ENCODE assay signal across 10 mouse cellular contexts in the genomic region with DNA sequence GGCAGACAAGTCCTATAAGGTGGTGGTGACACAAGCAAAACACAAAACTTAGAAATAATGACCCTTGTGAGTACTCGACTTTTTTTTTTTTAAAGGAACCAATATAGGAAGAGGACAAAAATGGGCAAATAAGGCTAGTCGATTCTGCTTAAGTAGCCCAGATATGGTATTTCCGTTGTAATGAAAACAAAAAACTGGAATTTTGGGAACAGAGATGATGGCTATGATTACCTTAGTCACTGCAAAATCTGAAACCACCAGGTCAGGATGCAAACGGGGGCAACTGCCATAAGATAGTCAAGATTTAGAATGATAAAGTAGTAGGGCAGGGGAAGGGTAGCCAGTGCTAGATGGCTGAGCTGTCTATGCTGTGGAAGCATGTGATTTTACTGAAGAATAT. TPM values are rescaled to one million over a fixed set of nuclear protein-coding genes. Genes with fewer than 3 reads are reported as not detected.
DNase-seq lines count a peak whose midpoint lies in the region; ATAC-seq and TF ChIP-seq lines count a peak whose summit lies in the region.
"Had no signal": no experiment of that assay in that cellular context is flagged by ENCODE, and none has a peak within 500 bp of the region (broad histone marks: within the 10 kb centered on the region; RNA-seq: fewer than 3 reads in every experiment).

No protein-coding gene starts in this region.

- peak overlapping the region in 1 of 2 experiments; percentile 56; a peak in 1 of 4 replicates for H3K4me3 ChIP-seq in heart, embryonic 14.5 days (ENCODE audit: control insufficient read depth in 1 of 2, insufficient read depth in 1 of 2, low read depth in 1 of 2, low read length in 2 of 2)
- no peak overlapping the region for H3K4me3 ChIP-seq in heart, adult 2 months
- H3K4me3 ChIP-seq in G1E (ENCODE audit: low read depth, low read length): peak overlapping the region; percentile 75
- peak overlapping the region; percentile 57 for H3K4me3 ChIP-seq in hindbrain, embryonic 12.5 days
- peak overlapping the region; percentile 83 for H3K4me3 ChIP-seq in midbrain, embryonic 10.5 days

- TF ChIP-seq POLR2A in heart, adult 2 months (IDR thresholded peaks at IDR 0.05; ENCODE audit: insufficient read depth, low read depth, low read length): no peak

- no peak overlapping the region for H3K9ac ChIP-seq in heart, embryonic 14.5 days (ENCODE audit: low read length)
- H3K9ac ChIP-seq in heart, adult 2 months (ENCODE audit: low read depth, low read length): no peak overlapping the region
- no peak overlapping the region for H3K9ac ChIP-seq in hindbrain, embryonic 12.5 days

- no peak for ATAC-seq in heart, embryonic 14.5 days (ENCODE audit: insufficient number of reproducible peaks, insufficient read depth, low FRiP score, low read depth)
- ATAC-seq in G1E (ENCODE audit: extremely low read depth, insufficient number of reproducible peaks, low FRiP score, poor library complexity, severe bottlenecking): no peak
- no peak for ATAC-seq in hindbrain, embryonic 12.5 days (ENCODE audit: low FRiP score)

- intact Hi-C loops in heart, adult 2 months (cut with DNase I): loop anchor here (1.0 kb wide), 1 partner anchor 35 kb away; a partner anchor contains a TSS

- no peaks in the 10 kb centered on the region for H3K9me3 ChIP-seq in heart, embryonic 14.5 days (ENCODE audit: control insufficient read depth, low read length)
- no peaks in the 10 kb centered on the region for H3K9me3 ChIP-seq in G1E (replicated peaks)
- H3K9me3 ChIP-seq in hindbrain, embryonic 12.5 days (replicated peaks): no peaks in the 10 kb centered on the region
- H3K9me3 ChIP-seq in midbrain, embryonic 10.5 days (replicated peaks): no peaks in the 10 kb centered on the region

- H3K79me2 ChIP-seq in heart, adult 2 months (replicated peaks; ENCODE audit: control insufficient read depth, insufficient read depth, low read length): no peaks in the 10 kb centered on the region

- WGBS in heart, embryonic 14.5 days: 36% methylated on average over 4 of the region's 4 CpGs
- 26% methylated on average over 4 of the region's 4 CpGs for WGBS in heart, adult 2 months
- WGBS in hindbrain, embryonic 12.5 days: 44% methylated on average over 4 of the region's 4 CpGs
- WGBS in midbrain, embryonic 10.5 days: 37% methylated on average over 4 of the region's 4 CpGs

- H3K4me1 ChIP-seq in heart, embryonic 14.5 days (ENCODE audit: control insufficient read depth in 2 of 2, insufficient read depth in 2 of 2, low read length in 2 of 2): peaks cover 0 to 6% of the 10 kb centered on the region in 2 experiments; a peak in 1 of 4 replicates
- peaks cover 2% of the 10 kb centered on the region for H3K4me1 ChIP-seq in heart, adult 2 months (ENCODE audit: control insufficient read depth, insufficient read depth, low read length)
- peaks cover 19% of the 10 kb centered on the region for H3K4me1 ChIP-seq in G1E (ENCODE audit: insufficient read depth, low read depth, low read length)
- peaks cover 10% of the 10 kb centered on the region for H3K4me1 ChIP-seq in hindbrain, embryonic 12.5 days
- peaks cover 26% of the 10 kb centered on the region for H3K4me1 ChIP-seq in midbrain, embryonic 10.5 days

- DNase-seq in heart, adult 2 months: no peak
- DNase-seq in G1E (ENCODE audit: low spot score): no peak
- DNase-seq in midbrain, embryonic 10.5 days (ENCODE audit: low spot score): peak; percentile 11
- no peak for DNase-seq in adrenal gland, adult (ENCODE audit: inconsistent age in 2 of 2, low spot score in 1 of 2)
- DNase-seq in left cerebral cortex, adult 18-20 months (ENCODE audit: low spot score in 2 of 2): no peak
- DNase-seq in kidney, postnatal 10 days: no peak
- DNase-seq: gastrocnemius, postnatal 10 days; thymus, postnatal 25 days had no signal

- no peak for TF ChIP-seq EP300 in heart, adult 2 months (IDR thresholded peaks at IDR 0.05; ENCODE audit: insufficient read depth, low read depth, low read length)

- TF ChIP-seq CTCF in heart, adult 2 months (IDR thresholded peaks at IDR 0.05): no peak
- no peak for TF ChIP-seq CTCF in G1E (IDR thresholded peaks at IDR 0.05; ENCODE audit: low read depth, low read length)

- no peak overlapping the region for H3K27ac ChIP-seq in heart, embryonic 14.5 days (replicated peaks in 1 of 2; ENCODE audit: control insufficient read depth in 1 of 2, insufficient read depth in 1 of 2, low read depth in 2 of 2, low read length in 2 of 2)
- no peak overlapping the region for H3K27ac ChIP-seq in heart, adult 2 months
- no peak overlapping the region for H3K27ac ChIP-seq in hindbrain, embryonic 12.5 days
- H3K27ac ChIP-seq in midbrain, embryonic 10.5 days (replicated peaks): no peak overlapping the region

- no peaks in the 10 kb centered on the region for H3K27me3 ChIP-seq in heart, embryonic 14.5 days (ENCODE audit: control insufficient read depth, insufficient read depth, low read length)
- H3K27me3 ChIP-seq in heart, adult 2 months (ENCODE audit: control insufficient read depth, insufficient read depth, low read length): no peaks in the 10 kb centered on the region
- H3K27me3 ChIP-seq in G1E (ENCODE audit: insufficient read depth, low read length): no peaks in the 10 kb centered on the region
- no peaks in the 10 kb centered on the region for H3K27me3 ChIP-seq in hindbrain, embryonic 12.5 days
- H3K27me3 ChIP-seq in midbrain, embryonic 10.5 days (ENCODE audit: low read depth, poor library complexity, severe bottlenecking): no peaks in the 10 kb centered on the region

- H3K36me3 ChIP-seq in heart, embryonic 14.5 days (ENCODE audit: control insufficient read depth, insufficient read depth, low read length): peaks cover 34% of the 10 kb centered on the region
- H3K36me3 ChIP-seq in heart, adult 2 months (ENCODE audit: control insufficient read depth, insufficient read depth, low read length): no peaks in the 10 kb centered on the region; the same call in 1 of the 2 replicates
- peaks cover 50% of the 10 kb centered on the region for H3K36me3 ChIP-seq in G1E (replicated peaks)
- H3K36me3 ChIP-seq in hindbrain, embryonic 12.5 days: peaks cover 19% of the 10 kb centered on the region
- H3K36me3 ChIP-seq in midbrain, embryonic 10.5 days: peaks cover 29% of the 10 kb centered on the region

- H3K4me2 ChIP-seq in heart, embryonic 14.5 days (ENCODE audit: low read length): peak overlapping the region; percentile 87
- H3K4me2 ChIP-seq in hindbrain, embryonic 12.5 days (replicated peaks): peak overlapping the region; percentile 78

RNA-seq across cellular contexts. Expression of a gene that starts 0.9 kb away (rescaled TPM):
- polyA plus RNA-seq in heart, embryonic 14.5 days (2014; fragmentation: Nextera tagmentation; extraction: Ambion mirVana): 15.3 and 16.3 TPM in 2 replicates
- 10 to 100 TPM; 14.0 to 14.2 TPM for total RNA-seq in heart, adult 2 months (2021)
- polyA plus RNA-seq in heart, adult 2 months (2012; rRNA removed): 26.1 and 30.4 TPM in 2 replicates
- 68.1 and 97.4 TPM in 2 replicates for total RNA-seq in G1E (2014; fragmentation: Nextera tagmentation)
- total RNA-seq in G1E (2017): 68.0 and 72.4 TPM in 2 replicates
- 21.8 and 29.8 TPM in 2 replicates for polyA plus RNA-seq in G1E (2012)
- 23.5 and 25.7 TPM in 2 replicates for polyA plus RNA-seq in hindbrain, embryonic 12.5 days (2016; fragmentation: Nextera tagmentation; extraction: Ambion mirVana)
- polyA plus RNA-seq in midbrain, embryonic 10.5 days (2016; fragmentation: Nextera tagmentation; extraction: Ambion mirVana): 31.2 and 33.6 TPM in 2 replicates
- total RNA-seq in left cerebral cortex, adult 18-20 months (2021): 10 to 100 TPM; 30.6 to 33.2 TPM

RNA-seq across cellular contexts. Expression of a gene that starts 35.5 kb away (rescaled TPM):
- polyA plus RNA-seq in heart, embryonic 14.5 days (2014; fragmentation: Nextera tagmentation; extraction: Ambion mirVana): 240 and 244 TPM in 2 replicates
- total RNA-seq in heart, adult 2 months (2021): 100 to 1,000 TPM; 190 to 204 TPM
- polyA plus RNA-seq in heart, adult 2 months (2012; rRNA removed): 56.1 and 94.6 TPM in 2 replicates
- 570 and 643 TPM in 2 replicates for total RNA-seq in G1E (2014; fragmentation: Nextera tagmentation)
- 460 and 513 TPM in 2 replicates for total RNA-seq in G1E (2017)
- 203 and 210 TPM in 2 replicates for polyA plus RNA-seq in G1E (2012)
- 538 and 571 TPM in 2 replicates for polyA plus RNA-seq in hindbrain, embryonic 12.5 days (2016; fragmentation: Nextera tagmentation; extraction: Ambion mirVana)
- 508 and 536 TPM in 2 replicates for polyA plus RNA-seq in midbrain, embryonic 10.5 days (2016; fragmentation: Nextera tagmentation; extraction: Ambion mirVana)
- 100 to 1,000 TPM; 288 to 316 TPM for total RNA-seq in left cerebral cortex, adult 18-20 months (2021)
